Mouse (Mus musculus) G1E (cell line): ENCODE results near the gene F10. TPM values are rescaled to one million over a fixed set of nuclear protein-coding genes. Genes with fewer than 3 reads are reported as not detected.

Experiments used
- ATAC-seq: 2 replicates; pipeline ENCODE4 v1.8.0; 2016; ENCODE audit warnings: mild to moderate bottlenecking; ENCODE audit not compliant: insufficient number of reproducible peaks, poor library complexity, low FRiP score, severe bottlenecking; ENCODE audit errors: extremely low read depth
- DNase-seq: peaks from one replicate; pipeline ENCODE4 v3.0.0; 2012; ENCODE audit warnings: low spot score
- H3K27me3 ChIP-seq: 2 replicates; pipeline ENCODE4 v1.6.1; 2012; ENCODE audit warnings: mild to moderate bottlenecking, low read length, inconsistent platforms; ENCODE audit not compliant: insufficient read depth
- H3K36me3 ChIP-seq: replicated peaks from 2 replicates; pipeline ENCODE3; 2012; ENCODE audit warnings: mild to moderate bottlenecking, inconsistent platforms
- H3K4me1 ChIP-seq: 2 replicates; pipeline ENCODE4 v1.6.1; 2012; ENCODE audit warnings: low read depth, low read length, inconsistent platforms, mixed read lengths; ENCODE audit not compliant: insufficient read depth
- H3K4me3 ChIP-seq: 2 replicates; pipeline ENCODE4 v1.5.1; 2012; ENCODE audit warnings: low read depth, mild to moderate bottlenecking, inconsistent platforms, low read length, moderate library complexity, mixed read lengths
- H3K9me3 ChIP-seq: replicated peaks from 2 replicates; pipeline ENCODE4 v1.6.1; 2012; ENCODE audit warnings: inconsistent platforms
- CTCF ChIP-seq: IDR thresholded peaks from 2 replicates; pipeline ENCODE4 v1.5.1; 2012; ENCODE audit warnings: low read depth, low read length, inconsistent platforms, mixed read lengths
- GATA1 ChIP-seq: IDR thresholded peaks from 2 replicates; pipeline ENCODE4 v1.6.1; 2012; ENCODE audit warnings: borderline replicate concordance, low read length, inconsistent platforms, mixed read lengths
- GATA2 ChIP-seq: IDR thresholded peaks from 2 replicates; pipeline ENCODE4 v1.6.1; 2012; ENCODE audit warnings: low read depth, low read length, inconsistent platforms, borderline replicate concordance
- POLR2AphosphoS5 ChIP-seq: IDR thresholded peaks from 2 replicates; pipeline ENCODE4 v1.6.1; 2012; ENCODE audit warnings: low read depth, low read length, inconsistent platforms; ENCODE audit not compliant: insufficient replicate concordance
- TAL1 ChIP-seq: conservative IDR thresholded peaks from 2 replicates; pipeline ENCODE4 v1.6.1; 2012; ENCODE audit warnings: low read depth, low read length, inconsistent platforms, mixed read lengths
- polyA plus RNA-seq: library from polyadenylated mRNA; stranded (reverse); fragments of >175 nt; gene quantifications from 2 replicates; pipeline ENCODE4 v1.2.3, GENCODE M21; 2012
- total RNA-seq, 2 experiments: library from RNA; stranded (forward) in 1 of 2; stranded (reverse) in 1 of 2; fragments of 200-1000 nt in 1 of 2; fragments of >200 nt in 1 of 2; fragmentation: Nextera tagmentation in 1 of 2; gene quantifications; 2 replicates each; pipeline ENCODE4 v1.2.3; 2014 to 2017

The F10 gene
- total and polyA plus RNA-seq, 3 experiments = 0.33 TPM; not detected in 2

GRCm38 (mm10) chr8:13041459-13041858, 4.4 kb downstream of the F10 start:
- no peak for DNase-seq

GRCm38 (mm10) chr8:13047652-13048051, 10.5 kb downstream of the F10 start:
- Histone ChIP-seq H3K4me3 (no peak overlapping the region), H3K27me3 (peaks cover 23% of the 10 kb centered on the region), H3K9me3 (no peaks in the 10 kb centered on the region), H3K36me3 (no peaks in the 10 kb centered on the region), H3K4me1 (no peaks in the 10 kb centered on the region)
- no peak for TF ChIP-seq CTCF
- DNase-seq (no peak), ATAC-seq (no peak)

More at GRCm38 (mm10) chr8:13041459-13041858, 4.4 kb downstream of the F10 start:
- no peak overlapping the region for H3K4me3 ChIP-seq
- H3K9me3 ChIP-seq = no peaks in the 10 kb centered on the region
- H3K36me3 ChIP-seq = no peaks in the 10 kb centered on the region
- no peak for ATAC-seq
- 0 out of 2 replicates have a peak, but pooled peaks cover 2% of the 10 kb centered on the region for H3K4me1 ChIP-seq
- no peak for TF ChIP-seq GATA2
- no peak for TF ChIP-seq POLR2AphosphoS5
- TF ChIP-seq GATA1 = no peak
- peaks cover 24% of the 10 kb centered on the region for H3K27me3 ChIP-seq

- Histone ChIP-seq H3K9me3 (no peaks in the 10 kb centered on the region), H3K4me1 (no peaks in the 10 kb centered on the region), H3K36me3 (no peaks in the 10 kb centered on the region), H3K27me3 (peaks cover 34% of the 10 kb centered on the region), H3K4me3 (no peak overlapping the region)
- DNase-seq (no peak), ATAC-seq (no peak)
- TF ChIP-seq POLR2AphosphoS5 (no peak), GATA1 (no peak)
Measured at GRCm38 (mm10) chr8:13050550-13050949, 13.4 kb downstream of the F10 start.

GRCm38 (mm10) chr8:13057351-13057750, 20.2 kb downstream of the F10 start:
- ATAC-seq = no peak
- DNase-seq = no peak
- Histone ChIP-seq H3K9me3 (no peaks in the 10 kb centered on the region), H3K36me3 (no peaks in the 10 kb centered on the region), H3K4me1 (no peaks in the 10 kb centered on the region), H3K4me3 (no peak overlapping the region), H3K27me3 (peaks cover 51% of the 10 kb centered on the region)
- TF ChIP-seq CTCF (no peak), GATA1 (no peak), TAL1 (no peak), POLR2AphosphoS5 (no peak), GATA2 (no peak)

- ATAC-seq = no peak
- Histone ChIP-seq H3K4me3 (no peak within 1 kb of the TSS), H3K36me3 (no peaks in the 10 kb centered on the region), H3K4me1 (no peaks in the 10 kb centered on the region; the same call in 1 of the 2 replicates), H3K9me3 (no peaks in the 10 kb centered on the region), H3K27me3 (peaks cover 50% of the 10 kb centered on the region)
- TF ChIP-seq GATA2 (no peak), POLR2AphosphoS5 (no peak)
- no peak for DNase-seq
Measured at GRCm38 (mm10) chr8:13060441-13061150, 23.5 kb downstream of the F10 start, which contains the start of gene Proz. Proz (plus strand) TSS chr8:13060914.

GRCm38 (mm10) chr8:13063112-13063511, 26.0 kb downstream of the F10 start:
- TF ChIP-seq GATA1 (no peak), TAL1 (no peak), CTCF (no peak), POLR2AphosphoS5 (no peak), GATA2 (no peak)
- Histone ChIP-seq H3K4me3 (no peak overlapping the region), H3K9me3 (no peaks in the 10 kb centered on the region), H3K27me3 (peaks cover 41% of the 10 kb centered on the region), H3K4me1 (no peaks in the 10 kb centered on the region; the same call in 1 of the 2 replicates), H3K36me3 (no peaks in the 10 kb centered on the region)
- DNase-seq = no peak
- ATAC-seq = no peak

- H3K4me1 ChIP-seq = no peaks in the 10 kb centered on the region
- DNase-seq (no peak), ATAC-seq (no peak)
- no peak overlapping the region for H3K4me3 ChIP-seq
- H3K27me3 ChIP-seq = no peaks in the 10 kb centered on the region
- H3K9me3 ChIP-seq = no peaks in the 10 kb centered on the region
- TF ChIP-seq GATA1 (no peak), POLR2AphosphoS5 (no peak), GATA2 (no peak), CTCF (no peak), TAL1 (no peak)
- H3K36me3 ChIP-seq = peaks cover 57% of the 10 kb centered on the region
Measured at GRCm38 (mm10) chr8:13073255-13073654, 36.1 kb downstream of the F10 start.
